Mouse (Mus musculus) G1E (cell line): Measurements from ENCODE around the gene Tmem229a. TPM values are rescaled to one million over a fixed set of nuclear protein-coding genes. Genes with fewer than 3 reads are reported as not detected.

Source experiments
- ATAC-seq: 2 replicates; pipeline ENCODE4 v1.8.0; 2016; ENCODE audit warnings: mild to moderate bottlenecking; ENCODE audit not compliant: insufficient number of reproducible peaks, poor library complexity, low FRiP score, severe bottlenecking; ENCODE audit errors: extremely low read depth
- DNase-seq: peaks from one replicate; pipeline ENCODE4 v3.0.0; 2012; ENCODE audit warnings: low spot score
- H3K27me3 ChIP-seq: 2 replicates; pipeline ENCODE4 v1.6.1; 2012; ENCODE audit warnings: mild to moderate bottlenecking, low read length, inconsistent platforms; ENCODE audit not compliant: insufficient read depth
- H3K36me3 ChIP-seq: replicated peaks from 2 replicates; pipeline ENCODE3; 2012; ENCODE audit warnings: mild to moderate bottlenecking, inconsistent platforms
- H3K4me1 ChIP-seq: 2 replicates; pipeline ENCODE4 v1.6.1; 2012; ENCODE audit warnings: low read depth, low read length, inconsistent platforms, mixed read lengths; ENCODE audit not compliant: insufficient read depth
- H3K4me3 ChIP-seq: 2 replicates; pipeline ENCODE4 v1.5.1; 2012; ENCODE audit warnings: low read depth, mild to moderate bottlenecking, inconsistent platforms, low read length, moderate library complexity, mixed read lengths
- H3K9me3 ChIP-seq: replicated peaks from 2 replicates; pipeline ENCODE4 v1.6.1; 2012; ENCODE audit warnings: inconsistent platforms
- CTCF ChIP-seq: IDR thresholded peaks from 2 replicates; pipeline ENCODE4 v1.5.1; 2012; ENCODE audit warnings: low read depth, low read length, inconsistent platforms, mixed read lengths
- GATA1 ChIP-seq: IDR thresholded peaks from 2 replicates; pipeline ENCODE4 v1.6.1; 2012; ENCODE audit warnings: borderline replicate concordance, low read length, inconsistent platforms, mixed read lengths
- GATA2 ChIP-seq: IDR thresholded peaks from 2 replicates; pipeline ENCODE4 v1.6.1; 2012; ENCODE audit warnings: low read depth, low read length, inconsistent platforms, borderline replicate concordance
- POLR2AphosphoS5 ChIP-seq: IDR thresholded peaks from 2 replicates; pipeline ENCODE4 v1.6.1; 2012; ENCODE audit warnings: low read depth, low read length, inconsistent platforms; ENCODE audit not compliant: insufficient replicate concordance
- TAL1 ChIP-seq: conservative IDR thresholded peaks from 2 replicates; pipeline ENCODE4 v1.6.1; 2012; ENCODE audit warnings: low read depth, low read length, inconsistent platforms, mixed read lengths
- polyA plus RNA-seq: library from polyadenylated mRNA; stranded (reverse); fragments of >175 nt; gene quantifications from 2 replicates; pipeline ENCODE4 v1.2.3, GENCODE M21; 2012
- total RNA-seq, 2 experiments: library from RNA; stranded (forward) in 1 of 2; stranded (reverse) in 1 of 2; fragments of 200-1000 nt in 1 of 2; fragments of >200 nt in 1 of 2; fragmentation: Nextera tagmentation in 1 of 2; gene quantifications; 2 replicates each; pipeline ENCODE4 v1.2.3; 2014 to 2017

Tmem229a gene
- total and polyA plus RNA-seq, 3 experiments = 0.16 TPM; not detected in 2

- peaks cover 10% of the 10 kb centered on the region for H3K9me3 ChIP-seq
- TF ChIP-seq GATA2 = no peak
- no peak for TF ChIP-seq CTCF
- no peak for TF ChIP-seq POLR2AphosphoS5
- no peak for TF ChIP-seq GATA1
- TF ChIP-seq TAL1 = no peak
- H3K4me1 ChIP-seq = no peaks in the 10 kb centered on the region
- DNase-seq (no peak), ATAC-seq (no peak)
- no peak overlapping the region for H3K4me3 ChIP-seq
- no peaks in the 10 kb centered on the region for H3K36me3 ChIP-seq
- no peaks in the 10 kb centered on the region for H3K27me3 ChIP-seq
Observed at GRCm38 (mm10) chr6:24950669-24951068, 5.4 kb downstream of the Tmem229a start.

- no peak for ATAC-seq
- Histone ChIP-seq H3K36me3 (no peaks in the 10 kb centered on the region), H3K9me3 (no peaks in the 10 kb centered on the region)
Observed at GRCm38 (mm10) chr6:24925076-24925785, 30.9 kb downstream of the Tmem229a start.

GRCm38 (mm10) chr6:24913591-24913990 is 42.5 kb downstream of the Tmem229a start:
- ATAC-seq (no peak), DNase-seq (no peak)
- Histone ChIP-seq H3K27me3 (no peaks in the 10 kb centered on the region), H3K36me3 (no peaks in the 10 kb centered on the region), H3K4me3 (no peak overlapping the region), H3K4me1 (no peaks in the 10 kb centered on the region), H3K9me3 (no peaks in the 10 kb centered on the region)
- no peak for TF ChIP-seq CTCF
- no peak for TF ChIP-seq GATA2
- TF ChIP-seq POLR2AphosphoS5 = no peak
- TF ChIP-seq TAL1 = no peak

More at GRCm38 (mm10) chr6:24925076-24925785, 30.9 kb downstream of the Tmem229a start:
- TF ChIP-seq CTCF (no peak), GATA2 (no peak), TAL1 (no peak), GATA1 (no peak), POLR2AphosphoS5 (no peak)
- Histone ChIP-seq H3K27me3 (no peaks in the 10 kb centered on the region), H3K4me1 (no peaks in the 10 kb centered on the region), H3K4me3 (no peak overlapping the region)
- DNase-seq = no peak

- ATAC-seq (no peak), DNase-seq (no peak)
- Histone ChIP-seq H3K4me3 (no peak overlapping the region), H3K4me1 (no peaks in the 10 kb centered on the region), H3K36me3 (no peaks in the 10 kb centered on the region), H3K9me3 (no peaks in the 10 kb centered on the region), H3K27me3 (no peaks in the 10 kb centered on the region)
- TF ChIP-seq GATA2 (no peak), POLR2AphosphoS5 (no peak), CTCF (no peak), GATA1 (no peak), TAL1 (no peak)
Observed at GRCm38 (mm10) chr6:24910728-24911105, 45.4 kb downstream of the Tmem229a start.

GRCm38 (mm10) chr6:24910016-24910727 is 45.9 kb downstream of the Tmem229a start:
- no peak for TF ChIP-seq CTCF
- no peak for TF ChIP-seq TAL1
- no peak for TF ChIP-seq POLR2AphosphoS5
- TF ChIP-seq GATA2 = no peak
- no peak for TF ChIP-seq GATA1
- ATAC-seq = no peak

GRCm38 (mm10) chr6:24907824-24908223 is 48.3 kb downstream of the Tmem229a start:
- DNase-seq (no peak), ATAC-seq (no peak)
- Histone ChIP-seq H3K27me3 (no peaks in the 10 kb centered on the region), H3K4me1 (no peaks in the 10 kb centered on the region), H3K36me3 (no peaks in the 10 kb centered on the region), H3K4me3 (no peak overlapping the region), H3K9me3 (no peaks in the 10 kb centered on the region)
- TF ChIP-seq GATA2 (no peak), GATA1 (no peak), POLR2AphosphoS5 (no peak), TAL1 (no peak), CTCF (no peak)

More at GRCm38 (mm10) chr6:24910016-24910727, 45.9 kb downstream of the Tmem229a start:
- Histone ChIP-seq H3K27me3 (no peaks in the 10 kb centered on the region), H3K36me3 (no peaks in the 10 kb centered on the region), H3K4me3 (no peak overlapping the region), H3K4me1 (no peaks in the 10 kb centered on the region), H3K9me3 (no peaks in the 10 kb centered on the region)
- no peak for DNase-seq
